Mouse (Mus musculus): ENCODE measurements around the gene Cabp1. TPM values are rescaled to one million over a fixed set of nuclear protein-coding genes. Genes with fewer than 3 reads are reported as not detected.

Gene Cabp1
- polyA plus RNA-seq, 1 experiment from 2014 or later, result 1.2 TPM

GRCm38 (mm10) chr5:115203735-115204561, 9.8 kb upstream of the Cabp1 start:
- Histone ChIP-seq H3K36me3 (ENCODE audit: insufficient read depth, low read length) (no peaks in the 10 kb centered on the region), H3K4me1 (replicated peaks; ENCODE audit: insufficient read depth, low read length) (0 out of 2 replicates have a peak, but pooled peaks cover 3% of the 10 kb centered on the region), H3K9me3 (replicated peaks; ENCODE audit: low read length) (no peaks in the 10 kb centered on the region), H3K4me2 (ENCODE audit: low read length) (peak overlapping the region; percentile 64), H3K4me3 (replicated peaks; ENCODE audit: low read depth, low read length) (peak overlapping the region; percentile 31), H3K27me3 (ENCODE audit: insufficient read depth, low read length) (no peaks in the 10 kb centered on the region; the same call in 1 of the 2 replicates), H3K9ac (ENCODE audit: low read depth, low read length) (no peak overlapping the region), H3K27ac (no peak overlapping the region)
- no peak for TF ChIP-seq CTCF (IDR thresholded peaks at IDR 0.05; ENCODE audit: low read depth)
- peak; percentile 55 for DNase-seq (ENCODE audit: low spot score)
- ATAC-seq (replicated peaks; ENCODE audit: low FRiP score, low read depth), result peak; percentile 40; the same call in 1 of the 2 replicates
- 12% methylated on average over 23 of the region's 23 CpGs for WGBS

GRCm38 (mm10) chr5:115194626-115195221, 543 bp upstream of the Cabp1 start:
- H3K4me3 ChIP-seq (replicated peaks; ENCODE audit: low read depth, low read length), result no peak overlapping the region
- H3K4me1 ChIP-seq (replicated peaks; ENCODE audit: insufficient read depth, low read length), result peaks cover 19% of the 10 kb centered on the region
- WGBS, result 6% methylated on average over 12 of the region's 12 CpGs
- peak overlapping the region; percentile 99 for H3K4me2 ChIP-seq (ENCODE audit: low read length)
- ATAC-seq (replicated peaks; ENCODE audit: low FRiP score, low read depth) (no peak), DNase-seq (ENCODE audit: low spot score) (no peak)
- TF ChIP-seq CTCF (IDR thresholded peaks at IDR 0.05; ENCODE audit: low read depth), result no peak
- no peaks in the 10 kb centered on the region for H3K36me3 ChIP-seq (ENCODE audit: insufficient read depth, low read length)
- no peaks in the 10 kb centered on the region for H3K9me3 ChIP-seq (replicated peaks; ENCODE audit: low read length)
- H3K9ac ChIP-seq (ENCODE audit: low read depth, low read length), result no peak overlapping the region
- peaks cover 37% of the 10 kb centered on the region for H3K27me3 ChIP-seq (ENCODE audit: insufficient read depth, low read length)
- H3K27ac ChIP-seq, result no peak overlapping the region

GRCm38 (mm10) chr5:115193226-115193625, 955 bp downstream of the Cabp1 start:
- peak overlapping the region; percentile 99 for H3K4me2 ChIP-seq (ENCODE audit: low read length)
- H3K9ac ChIP-seq (ENCODE audit: low read depth, low read length), result 0 out of 2 replicates have a peak overlapping the region, but pooled peaks have one; percentile 19
- H3K36me3 ChIP-seq (ENCODE audit: insufficient read depth, low read length), result no peaks in the 10 kb centered on the region
- DNase-seq (ENCODE audit: low spot score) (peak; percentile 58), ATAC-seq (replicated peaks; ENCODE audit: low FRiP score, low read depth) (peak; percentile 30; the same call in 1 of the 2 replicates)
- H3K4me3 ChIP-seq (replicated peaks; ENCODE audit: low read depth, low read length), result peak overlapping the region; percentile 59
- peaks cover 40% of the 10 kb centered on the region for H3K27me3 ChIP-seq (ENCODE audit: insufficient read depth, low read length)
- no peak for TF ChIP-seq CTCF (IDR thresholded peaks at IDR 0.05; ENCODE audit: low read depth)
- H3K4me1 ChIP-seq (replicated peaks; ENCODE audit: insufficient read depth, low read length), result peaks cover 19% of the 10 kb centered on the region
- H3K9me3 ChIP-seq (replicated peaks; ENCODE audit: low read length), result no peaks in the 10 kb centered on the region
- no peak overlapping the region for H3K27ac ChIP-seq
- under 1% methylated on average over 34 of the region's 34 CpGs for WGBS

DNA sequence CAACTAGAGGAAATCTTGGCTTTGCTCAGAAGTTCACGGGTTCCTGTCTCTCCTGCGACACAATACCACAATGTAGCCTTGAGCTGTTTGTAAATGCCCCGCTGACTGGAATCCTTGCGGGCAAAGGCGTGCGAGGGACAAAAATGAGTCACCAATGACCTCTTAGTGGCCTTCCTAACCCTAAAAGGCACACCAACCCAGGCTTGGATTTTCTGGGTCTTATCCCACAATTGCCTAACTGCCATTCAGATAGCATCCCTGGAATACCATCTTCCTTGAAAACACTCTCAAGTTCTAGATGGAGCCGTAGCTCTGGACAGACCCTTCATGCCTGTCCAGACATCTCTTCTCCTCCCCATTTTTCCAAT, 1.4 kb downstream of the Cabp1 start:
- TF ChIP-seq CTCF (IDR thresholded peaks at IDR 0.05; ENCODE audit: low read depth), result no peak
- Histone ChIP-seq H3K27me3 (ENCODE audit: insufficient read depth, low read length) (peaks cover 40% of the 10 kb centered on the region), H3K9ac (ENCODE audit: low read depth, low read length) (no peak overlapping the region), H3K27ac (no peak overlapping the region), H3K4me2 (ENCODE audit: low read length) (peak overlapping the region; percentile 99), H3K4me3 (replicated peaks; ENCODE audit: low read depth, low read length) (peak overlapping the region; percentile 59), H3K4me1 (replicated peaks; ENCODE audit: insufficient read depth, low read length) (peaks cover 19% of the 10 kb centered on the region), H3K9me3 (replicated peaks; ENCODE audit: low read length) (no peaks in the 10 kb centered on the region), H3K36me3 (ENCODE audit: insufficient read depth, low read length) (no peaks in the 10 kb centered on the region)
- DNase-seq (ENCODE audit: low spot score), result no peak
- WGBS, result 13% methylated on average over 7 of the region's 7 CpGs
- no peak for ATAC-seq (replicated peaks; ENCODE audit: low FRiP score, low read depth)

GRCm38 (mm10) chr5:115191880-115192827, 2.0 kb downstream of the Cabp1 start:
- H3K36me3 ChIP-seq (ENCODE audit: insufficient read depth, low read length), result no peaks in the 10 kb centered on the region
- H3K4me2 ChIP-seq (ENCODE audit: low read length), result no peak overlapping the region
- no peak overlapping the region for H3K27ac ChIP-seq
- WGBS, result 15% methylated on average over 29 of the region's 29 CpGs
- ATAC-seq (replicated peaks; ENCODE audit: low FRiP score, low read depth) (no peak), DNase-seq (ENCODE audit: low spot score) (no peak)
- H3K9ac ChIP-seq (ENCODE audit: low read depth, low read length), result no peak overlapping the region
- no peaks in the 10 kb centered on the region for H3K9me3 ChIP-seq (replicated peaks; ENCODE audit: low read length)
- H3K4me1 ChIP-seq (replicated peaks; ENCODE audit: insufficient read depth, low read length), result peaks cover 20% of the 10 kb centered on the region
- peaks cover 40% of the 10 kb centered on the region for H3K27me3 ChIP-seq (ENCODE audit: insufficient read depth, low read length)
- no peak for TF ChIP-seq CTCF (IDR thresholded peaks at IDR 0.05; ENCODE audit: low read depth)
- H3K4me3 ChIP-seq (replicated peaks; ENCODE audit: low read depth, low read length), result no peak overlapping the region

DNA sequence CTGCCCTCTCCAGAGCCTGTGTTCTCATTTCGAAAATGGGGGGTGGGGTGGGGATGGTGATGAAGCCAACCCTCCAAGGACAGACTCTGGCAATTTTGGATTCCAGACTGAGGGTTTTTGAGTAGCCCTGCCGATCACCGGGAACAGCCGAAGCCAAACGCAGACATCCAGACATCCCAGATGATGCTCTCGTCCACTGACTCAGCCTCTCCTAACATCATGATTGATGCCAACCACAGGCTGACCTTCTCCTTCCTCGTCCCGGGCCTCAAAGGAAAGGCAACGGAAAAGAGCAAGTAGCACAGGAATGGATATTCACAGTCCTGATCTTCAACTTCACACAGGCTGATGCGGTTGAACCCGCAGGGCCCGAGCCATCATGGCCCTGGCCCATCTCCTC, 4.1 kb downstream of the Cabp1 start:
- DNase-seq (ENCODE audit: low spot score) (no peak), ATAC-seq (replicated peaks; ENCODE audit: low FRiP score, low read depth) (no peak)
- Histone ChIP-seq H3K9me3 (replicated peaks; ENCODE audit: low read length) (no peaks in the 10 kb centered on the region), H3K4me2 (ENCODE audit: low read length) (no peak overlapping the region), H3K9ac (ENCODE audit: low read depth, low read length) (no peak overlapping the region), H3K36me3 (ENCODE audit: insufficient read depth, low read length) (no peaks in the 10 kb centered on the region), H3K4me3 (replicated peaks; ENCODE audit: low read depth, low read length) (no peak overlapping the region), H3K4me1 (replicated peaks; ENCODE audit: insufficient read depth, low read length) (peaks cover 31% of the 10 kb centered on the region), H3K27me3 (ENCODE audit: insufficient read depth, low read length) (peaks cover 39% of the 10 kb centered on the region), H3K27ac (no peak overlapping the region)
- WGBS, result 73% methylated on average over 12 of the region's 12 CpGs
- TF ChIP-seq CTCF (IDR thresholded peaks at IDR 0.05; ENCODE audit: low read depth), result no peak

Measured in kidney, postnatal 0 days (tissue).